Mouse (Mus musculus) heart, adult 2 months (tissue): ENCODE measurements around the gene Nup210l. TPM values are rescaled to one million over a fixed set of nuclear protein-coding genes. Genes with fewer than 3 reads are reported as not detected.
A peak's percentile ranks its signal among the peaks of the same experiment; 100 is the strongest.

Experiments
- DNase-seq, 2 experiments: peaks; one replicate each; pipeline ENCODE4 v3.0.0; 2021
- H3K27ac ChIP-seq: fragments of 200-600 bp; 2 replicates; pipeline ENCODE4 v1.8.1; 2022
- H3K27me3 ChIP-seq: fragments of 200-500 bp; 2 replicates; pipeline ENCODE4 v1.6.1; 2012; ENCODE audit warnings: mild to moderate bottlenecking, low read length, inconsistent platforms, mixed read lengths; ENCODE audit not compliant: control insufficient read depth, insufficient read depth
- H3K36me3 ChIP-seq: fragments of 200-500 bp; 2 replicates; pipeline ENCODE4 v1.6.1; 2012; ENCODE audit warnings: low read length, inconsistent platforms; ENCODE audit not compliant: control insufficient read depth, insufficient read depth
- H3K4me1 ChIP-seq: fragments of 200-500 bp; 2 replicates; pipeline ENCODE4 v1.6.1; 2011; ENCODE audit warnings: low read length; ENCODE audit not compliant: control insufficient read depth, insufficient read depth
- H3K4me3 ChIP-seq: fragments of 200-600 bp; 2 replicates; pipeline ENCODE4 v1.8.1; 2022
- H3K79me2 ChIP-seq: fragments of 200-500 bp; replicated peaks from 2 replicates; pipeline ENCODE4 v1.6.1; 2012; ENCODE audit warnings: mild to moderate bottlenecking, inconsistent platforms, low read length, moderate library complexity, mixed read lengths; ENCODE audit not compliant: control insufficient read depth, insufficient read depth
- H3K9ac ChIP-seq: fragments of 200-500 bp; 2 replicates; pipeline ENCODE4 v1.6.1; 2012; ENCODE audit warnings: low read depth, mild to moderate bottlenecking, control low read depth, inconsistent platforms, low read length, mixed read lengths
- CTCF ChIP-seq: fragments of 200-600 bp; IDR thresholded peaks from 2 replicates; pipeline ENCODE4 v1.8.1; 2022; ENCODE audit warnings: antibody characterized with exemption, mild to moderate bottlenecking, moderate library complexity
- EP300 ChIP-seq: fragments of 200-500 bp; IDR thresholded peaks from 2 replicates; pipeline ENCODE4 v1.6.1; 2011; ENCODE audit warnings: low read depth, low read length, control low read depth; ENCODE audit not compliant: insufficient read depth
- POLR2A ChIP-seq: fragments of 200-500 bp; IDR thresholded peaks from 2 replicates; pipeline ENCODE4 v1.6.1; 2011; ENCODE audit warnings: mild to moderate bottlenecking, low read depth, low read length, control low read depth; ENCODE audit not compliant: insufficient read depth
- WGBS: fragments of 180-500 bp; shearing (Covaris S2); methylation state at CpG from one replicate; pipeline ENCODE4 v1.1.7; 2018; 5-methylcytosine and 5-hydroxymethylcytosine counted together
- intact Hi-C: fragments of 180-260 bp; cut with DNase I; formaldehyde crosslinking; loops from one replicate; pipeline ENCODE4 v1.15.1; 2025
- polyA plus RNA-seq: library from polyadenylated mRNA; depleted of rRNA; stranded (reverse); fragments of >200 nt; gene quantifications from 2 replicates; pipeline ENCODE4 v1.2.3, GENCODE M21; 2012
- total RNA-seq, 2 experiments: library from RNA; stranded (reverse); gene quantifications; 2 replicates each; pipeline ENCODE4 v1.2.3; 2021

Nup210l gene
- total and polyA plus RNA-seq, 3 experiments: 0.11 to 0.14 (median 0.13) TPM

- Histone ChIP-seq H3K79me2 (no peaks in the 10 kb centered on the region), H3K36me3 (no peaks in the 10 kb centered on the region), H3K27ac (no peak overlapping the region), H3K9ac (no peak overlapping the region), H3K27me3 (no peaks in the 10 kb centered on the region), H3K4me1 (no peaks in the 10 kb centered on the region), H3K4me3 (no peak overlapping the region)
- intact Hi-C loops: no loop called here
- TF ChIP-seq CTCF (no peak), POLR2A (no peak), EP300 (no peak)
- no peak for DNase-seq
- 63% methylated on average over 1 of the region's 1 CpGs for WGBS
Measured at GRCm38 (mm10) chr3:90197548-90197947, 93.6 kb downstream of the Nup210l start.

GRCm38 (mm10) chr3:90202884-90203283 lies 99.0 kb downstream of the Nup210l start:
- intact Hi-C loops: no loop called here
- Histone ChIP-seq H3K9ac (no peak overlapping the region), H3K36me3 (no peaks in the 10 kb centered on the region), H3K4me3 (no peak overlapping the region), H3K27ac (no peak overlapping the region), H3K4me1 (no peaks in the 10 kb centered on the region), H3K27me3 (no peaks in the 10 kb centered on the region), H3K79me2 (no peaks in the 10 kb centered on the region)
- TF ChIP-seq POLR2A (no peak), EP300 (no peak), CTCF (no peak)
- WGBS: 80% methylated on average over 1 of the region's 1 CpGs
- DNase-seq: no peak

GRCm38 (mm10) chr3:90203619-90204018 lies 99.7 kb downstream of the Nup210l start:
- TF ChIP-seq CTCF (no peak), POLR2A (no peak), EP300 (no peak)
- H3K9ac ChIP-seq: no peak overlapping the region
- no peak overlapping the region for H3K4me3 ChIP-seq
- no peaks in the 10 kb centered on the region for H3K27me3 ChIP-seq
- 43% methylated on average over 5 of the region's 5 CpGs for WGBS
- no peaks in the 10 kb centered on the region for H3K4me1 ChIP-seq
- intact Hi-C loops: no loop called here
- H3K36me3 ChIP-seq: no peaks in the 10 kb centered on the region
- DNase-seq: no peak
- no peaks in the 10 kb centered on the region for H3K79me2 ChIP-seq
- H3K27ac ChIP-seq: no peak overlapping the region

- Histone ChIP-seq H3K27ac (no peak overlapping the region), H3K4me3 (no peak overlapping the region), H3K79me2 (no peaks in the 10 kb centered on the region), H3K9ac (no peak overlapping the region), H3K4me1 (no peaks in the 10 kb centered on the region), H3K36me3 (no peaks in the 10 kb centered on the region), H3K27me3 (no peaks in the 10 kb centered on the region)
- TF ChIP-seq POLR2A (no peak), EP300 (no peak), CTCF (no peak)
- no peak for DNase-seq
- intact Hi-C loops: no loop called here
- 97% methylated on average over 2 of the region's 2 CpGs for WGBS
Measured at GRCm38 (mm10) chr3:90204582-90204981, 100.7 kb downstream of the Nup210l start.

- H3K27me3 ChIP-seq: no peaks in the 10 kb centered on the region
- no peak overlapping the region for H3K27ac ChIP-seq
- H3K4me3 ChIP-seq: no peak overlapping the region
- peaks cover 23% of the 10 kb centered on the region for H3K36me3 ChIP-seq
- peaks cover 2% of the 10 kb centered on the region; the same call in 1 of the 2 replicates for H3K79me2 ChIP-seq
- TF ChIP-seq POLR2A (peak; percentile 25; the same call in 1 of the 2 replicates), CTCF (no peak)
- intact Hi-C loops: no loop called here
- no peak overlapping the region for H3K9ac ChIP-seq
- DNase-seq: no peak
- peaks cover 6% of the 10 kb centered on the region for H3K4me1 ChIP-seq
- WGBS: 87% methylated on average over 2 of the region's 2 CpGs
Measured at GRCm38 (mm10) chr3:90208662-90209061, 104.7 kb downstream of the Nup210l start.

- WGBS: 88% methylated on average over 5 of the region's 5 CpGs
- Histone ChIP-seq H3K4me3 (no peak overlapping the region), H3K36me3 (peaks cover 25% of the 10 kb centered on the region), H3K27ac (no peak overlapping the region), H3K9ac (no peak overlapping the region), H3K27me3 (no peaks in the 10 kb centered on the region), H3K4me1 (peaks cover 8% of the 10 kb centered on the region), H3K79me2 (peaks cover 2% of the 10 kb centered on the region; the same call in 1 of the 2 replicates)
- TF ChIP-seq POLR2A: peak; percentile 20; the same call in 1 of the 2 replicates
- no peak for TF ChIP-seq CTCF
- TF ChIP-seq EP300: no peak
- DNase-seq: no peak
- intact Hi-C loops: loop anchor here (5.0 kb wide), 1 partner anchor 57 kb away; the partner anchor contains the start of gene Dennd4b
Measured at GRCm38 (mm10) chr3:90209908-90210566, 106.1 kb downstream of the Nup210l start.
